Comparison of ENCODE assay signal across 8 mouse cellular contexts in the genomic region with DNA sequence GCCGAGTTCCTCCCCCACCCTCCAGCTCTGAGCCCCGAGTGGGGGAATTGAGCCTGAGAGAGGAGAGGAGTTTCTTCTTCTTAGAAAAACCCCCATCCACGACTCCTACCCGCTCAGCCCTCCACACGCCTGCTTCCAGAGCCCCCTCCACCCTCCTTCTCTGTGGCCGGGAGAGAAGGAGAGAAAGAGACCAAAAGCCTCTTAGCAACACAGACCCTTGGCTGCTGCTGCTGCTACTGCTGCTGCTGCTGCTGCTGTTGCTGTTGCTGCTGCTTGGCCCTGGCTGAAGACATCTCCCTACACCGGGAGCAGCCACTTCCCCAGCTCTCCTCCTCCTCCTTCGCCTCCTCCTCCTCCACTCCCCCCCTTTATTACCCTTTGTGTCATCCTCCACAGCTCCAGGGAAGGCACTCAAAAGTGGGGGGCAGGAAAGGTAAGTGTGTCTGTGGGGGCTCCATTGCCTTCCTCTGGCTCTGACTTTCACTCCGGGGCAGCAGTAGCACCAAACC. TPM values are rescaled to one million over a fixed set of nuclear protein-coding genes. Genes with fewer than 3 reads are reported as not detected.
DNase-seq lines count a peak whose midpoint lies in the region; ATAC-seq and TF ChIP-seq lines count a peak whose summit lies in the region.

No protein-coding gene starts in this region.

- peak overlapping the region; percentile 82 for H3K27ac ChIP-seq in kidney, adult 2 months (ENCODE audit: insufficient read depth, low read depth, low read length)
- H3K27ac ChIP-seq in liver, embryonic 11.5 days (ENCODE audit: low read depth, low read length) = peak overlapping the region; percentile 92
- peak overlapping the region; percentile 97 for H3K27ac ChIP-seq in stomach, embryonic 15.5 days

- H3K4me1 ChIP-seq in kidney, adult 2 months (ENCODE audit: control insufficient read depth, insufficient read depth, low read length) = peaks cover 2% of the 10 kb centered on the region; the same call in 1 of the 2 replicates
- H3K4me1 ChIP-seq in liver, embryonic 11.5 days (replicated peaks; ENCODE audit: control insufficient read depth, insufficient read depth, low read length) = peaks cover 3% of the 10 kb centered on the region; the same call in 1 of the 2 replicates
- H3K4me1 ChIP-seq in stomach, embryonic 15.5 days = peaks cover 3% of the 10 kb centered on the region; the same call in 1 of the 2 replicates

- H3K27me3 ChIP-seq in kidney, adult 2 months (replicated peaks; ENCODE audit: control insufficient read depth, insufficient read depth, low read length) = no peaks in the 10 kb centered on the region
- no peaks in the 10 kb centered on the region for H3K27me3 ChIP-seq in liver, embryonic 11.5 days (replicated peaks; ENCODE audit: control insufficient read depth, insufficient read depth, low read length)
- H3K27me3 ChIP-seq in stomach, embryonic 15.5 days (replicated peaks) = no peaks in the 10 kb centered on the region

- H3K4me2 ChIP-seq in liver, embryonic 11.5 days = peak overlapping the region; percentile 59
- H3K4me2 ChIP-seq in stomach, embryonic 15.5 days = peak overlapping the region; percentile 58

- TF ChIP-seq CTCF in kidney, adult 2 months (conservative IDR thresholded peaks at IDR 0.05; ENCODE audit: insufficient read depth, insufficient read length, low read depth, low read length) = no peak

- peak overlapping the region; percentile 67 for H3K4me3 ChIP-seq in kidney, adult 2 months (ENCODE audit: insufficient read depth, low read depth, low read length)
- H3K4me3 ChIP-seq in liver, embryonic 11.5 days (ENCODE audit: low read depth, low read length) = peak overlapping the region; percentile 93
- peak overlapping the region; percentile 80 for H3K4me3 ChIP-seq in stomach, embryonic 15.5 days (replicated peaks)

- peak; percentile 35 for ATAC-seq in liver, embryonic 11.5 days (replicated peaks; ENCODE audit: low FRiP score)
- ATAC-seq in monocyte, adult 5-6 weeks (replicated peaks; ENCODE audit: insufficient number of reproducible peaks, low FRiP score, low TSS enrichment, poor library complexity, severe bottlenecking) = peak; percentile 11; the same call in 1 of the 2 replicates
- peak; percentile 24 for ATAC-seq in stomach, embryonic 15.5 days (ENCODE audit: insufficient read depth, low FRiP score, low read depth)

- peak overlapping the region; percentile 95 for H3K9ac ChIP-seq in liver, embryonic 11.5 days (ENCODE audit: low read depth, low read length)
- peak overlapping the region; percentile 92 for H3K9ac ChIP-seq in stomach, embryonic 15.5 days

- TF ChIP-seq POLR2A in kidney, adult 2 months (IDR thresholded peaks at IDR 0.05; ENCODE audit: low read depth, low read length) = no peak

- H3K9me3 ChIP-seq in liver, embryonic 11.5 days (ENCODE audit: control insufficient read depth, low read length) = no peaks in the 10 kb centered on the region
- no peaks in the 10 kb centered on the region for H3K9me3 ChIP-seq in stomach, embryonic 15.5 days

- 0% methylated on average over 9 of the region's 9 CpGs for WGBS in kidney, adult 2 months
- 0% methylated on average over 8 of the region's 9 CpGs for WGBS in liver, embryonic 11.5 days
- WGBS in stomach, embryonic 15.5 days = 1% methylated on average over 8 of the region's 9 CpGs

- DNase-seq in 3T3-L1 (ENCODE audit: low read depth, low spot score) (peak; percentile 53), WW6 (ENCODE audit: low read depth, low spot score) (peak; percentile 26)
- DNase-seq in embryo, embryonic 11.5 days (ENCODE audit: low read depth, low spot score) = peak; percentile 32
- DNase-seq in gastrocnemius, postnatal 4 days (ENCODE audit: low spot score in 2 of 2) = peak; percentile 21 to 39
- DNase-seq in kidney, adult 2 months = peak; percentile 39
- DNase-seq in liver, embryonic 11.5 days (ENCODE audit: low spot score) = peak; percentile 62

- no peaks in the 10 kb centered on the region for H3K36me3 ChIP-seq in kidney, adult 2 months (ENCODE audit: control insufficient read depth, insufficient read depth, low read length)
- no peaks in the 10 kb centered on the region for H3K36me3 ChIP-seq in liver, embryonic 11.5 days (ENCODE audit: control insufficient read depth, insufficient read depth, low read length)
- H3K36me3 ChIP-seq in stomach, embryonic 15.5 days = no peaks in the 10 kb centered on the region

RNA-seq across cellular contexts. Expression of a gene that starts 0.3 kb away (rescaled TPM):
- total RNA-seq in gastrocnemius, postnatal 4 days (2021) = 10 to 100 TPM; 38.0 to 41.7 TPM
- polyA plus RNA-seq in kidney, adult 2 months (2012; rRNA removed) = 7.5 and 9.4 TPM in 2 replicates
- polyA plus RNA-seq in liver, embryonic 11.5 days (2014; fragmentation: Nextera tagmentation; extraction: Ambion mirVana) = 92.0 and 103 TPM in 2 replicates
- total RNA-seq in monocyte, adult 5-6 weeks (2017) = 126 to 138 TPM (median 128 TPM) in 3 replicates
- polyA plus RNA-seq in stomach, embryonic 15.5 days (2015; fragmentation: Nextera tagmentation; extraction: Ambion mirVana) = 90.9 and 106 TPM in 2 replicates

RNA-seq across cellular contexts. Expression of a gene that starts 0.5 kb away (rescaled TPM):
- 10 to 100 TPM; 42.2 to 46.3 TPM for total RNA-seq in gastrocnemius, postnatal 4 days (2021)
- polyA plus RNA-seq in kidney, adult 2 months (2012; rRNA removed) = 8.3 and 8.6 TPM in 2 replicates
- polyA plus RNA-seq in liver, embryonic 11.5 days (2014; fragmentation: Nextera tagmentation; extraction: Ambion mirVana) = 17.7 and 24.0 TPM in 2 replicates
- total RNA-seq in monocyte, adult 5-6 weeks (2017) = 10.2 to 37.4 TPM (median 29.3 TPM) in 3 replicates
- 24.6 and 29.1 TPM in 2 replicates for polyA plus RNA-seq in stomach, embryonic 15.5 days (2015; fragmentation: Nextera tagmentation; extraction: Ambion mirVana)

Comparison
In these comparisons a context has a peak if more than half of its experiments do, and no peak if none do; other contexts are left out.
1. Peak in every context shown above with its lines: DNase-seq, ATAC-seq, H3K4me3 ChIP-seq and H3K27ac ChIP-seq.